Mouse (Mus musculus) neural tube, embryonic 13.5 days (tissue): ENCODE data around the gene Ssbp3. TPM values are rescaled to one million over a fixed set of nuclear protein-coding genes. Genes with fewer than 3 reads are reported as not detected.

Experiments
- ATAC-seq: fragments of 200-750 bp; cut with Nextera tagmentation; 2 replicates; pipeline ENCODE4 v1.8.0; 2017; ENCODE audit warnings: low read depth, mild to moderate bottlenecking, moderate TSS enrichment, moderate library complexity
- H3K27ac ChIP-seq: fragments of 300-500 bp; sonication (generic); replicated peaks from 2 replicates; pipeline ENCODE4 v1.5.1; 2015; ENCODE audit warnings: moderate library complexity, mild to moderate bottlenecking, inconsistent platforms
- H3K27me3 ChIP-seq: fragments of 300-500 bp; sonication (generic); 2 replicates; pipeline ENCODE4 v1.6.1; 2015; ENCODE audit warnings: mild to moderate bottlenecking, inconsistent platforms
- H3K36me3 ChIP-seq: fragments of 300-500 bp; sonication (generic); 2 replicates; pipeline ENCODE4 v1.6.1; 2015; ENCODE audit warnings: mild to moderate bottlenecking, inconsistent platforms
- H3K4me1 ChIP-seq: fragments of 300-500 bp; sonication (generic); replicated peaks from 2 replicates; pipeline ENCODE4 v1.6.1; 2015; ENCODE audit warnings: inconsistent platforms
- H3K4me2 ChIP-seq: fragments of 300-500 bp; sonication (generic); 2 replicates; pipeline ENCODE4 v1.6.1; 2015; ENCODE audit warnings: inconsistent platforms, mild to moderate bottlenecking, moderate library complexity
- H3K4me3 ChIP-seq: fragments of 300-500 bp; sonication (generic); 2 replicates; pipeline ENCODE4 v1.5.1; 2015; ENCODE audit warnings: mild to moderate bottlenecking, inconsistent platforms
- H3K9ac ChIP-seq: fragments of 300-500 bp; sonication (generic); 2 replicates; pipeline ENCODE4 v1.6.1; 2015; ENCODE audit warnings: moderate library complexity, mild to moderate bottlenecking, inconsistent platforms
- H3K9me3 ChIP-seq: fragments of 300-500 bp; sonication (generic); 2 replicates; pipeline ENCODE4 v1.6.1; 2016; ENCODE audit warnings: inconsistent platforms
- WGBS: fragments of 180-500 bp; shearing (Covaris S2); methylation state at CpG from one replicate; pipeline ENCODE4 v1.1.7; 2015; 5-methylcytosine and 5-hydroxymethylcytosine counted together
- polyA plus RNA-seq: library from polyadenylated mRNA; unstranded; fragments of >200 nt; fragmentation: Nextera tagmentation; extraction: Ambion mirVana; gene quantifications from 2 replicates; pipeline ENCODE4 v1.2.1, GENCODE M21; 2015

The Ssbp3 gene
- polyA plus RNA-seq, 1 experiment from 2014 or later, result 186 TPM

DNA sequence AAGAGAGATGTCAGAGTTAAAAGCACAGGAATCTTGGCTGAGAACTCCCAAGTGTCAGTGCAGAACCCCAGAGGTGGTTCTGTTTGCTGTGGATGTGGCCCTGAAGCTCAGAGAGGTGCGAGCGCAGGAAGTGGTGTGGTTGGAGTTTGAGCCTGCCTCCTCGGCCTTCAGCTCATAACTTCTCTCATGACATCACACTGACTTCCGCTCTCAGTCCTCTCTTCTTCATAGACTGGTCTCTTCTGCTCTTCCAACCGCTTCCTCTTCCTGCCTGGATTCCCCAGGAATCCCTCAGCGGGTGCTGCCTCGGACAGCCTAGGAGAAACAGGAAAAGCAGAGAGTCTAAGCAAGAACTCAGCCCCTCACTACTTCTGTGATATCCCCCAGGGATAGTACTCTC is 60.3 kb downstream of the Ssbp3 start:
- ATAC-seq, result no peak
- 0 out of 2 replicates have a peak overlapping the region, but pooled peaks have one; percentile 6 for H3K27ac ChIP-seq
- 0 out of 2 replicates have a peak, but pooled peaks cover under 1% of the 10 kb centered on the region for H3K36me3 ChIP-seq
- H3K27me3 ChIP-seq, result no peaks in the 10 kb centered on the region
- H3K4me2 ChIP-seq, result no peak overlapping the region
- H3K9me3 ChIP-seq, result no peaks in the 10 kb centered on the region
- no peak overlapping the region for H3K9ac ChIP-seq
- no peak overlapping the region for H3K4me3 ChIP-seq
- 85% methylated on average over 7 of the region's 7 CpGs for WGBS
- peaks cover 99% of the 10 kb centered on the region for H3K4me1 ChIP-seq

DNA sequence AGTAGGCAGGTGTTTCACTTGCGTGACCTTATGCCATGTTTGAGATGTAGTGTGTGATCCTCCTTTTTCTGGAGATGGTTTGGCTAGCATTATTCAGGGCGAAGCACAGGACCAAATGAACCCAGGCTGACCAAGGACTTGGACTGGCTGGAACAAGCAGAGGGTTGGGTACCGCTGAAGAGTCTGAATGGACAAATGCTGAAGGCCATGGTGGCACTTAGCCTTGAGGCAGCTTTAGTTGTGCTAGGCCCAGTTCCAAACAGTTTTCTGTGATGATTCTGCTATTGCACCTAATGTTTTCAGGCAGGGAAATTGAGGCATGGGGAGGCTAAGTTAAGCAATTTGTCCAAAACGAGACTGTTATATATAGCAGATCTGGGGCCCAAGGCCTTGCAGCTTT is 61.6 kb downstream of the Ssbp3 start:
- peaks cover 99% of the 10 kb centered on the region for H3K4me1 ChIP-seq

DNA sequence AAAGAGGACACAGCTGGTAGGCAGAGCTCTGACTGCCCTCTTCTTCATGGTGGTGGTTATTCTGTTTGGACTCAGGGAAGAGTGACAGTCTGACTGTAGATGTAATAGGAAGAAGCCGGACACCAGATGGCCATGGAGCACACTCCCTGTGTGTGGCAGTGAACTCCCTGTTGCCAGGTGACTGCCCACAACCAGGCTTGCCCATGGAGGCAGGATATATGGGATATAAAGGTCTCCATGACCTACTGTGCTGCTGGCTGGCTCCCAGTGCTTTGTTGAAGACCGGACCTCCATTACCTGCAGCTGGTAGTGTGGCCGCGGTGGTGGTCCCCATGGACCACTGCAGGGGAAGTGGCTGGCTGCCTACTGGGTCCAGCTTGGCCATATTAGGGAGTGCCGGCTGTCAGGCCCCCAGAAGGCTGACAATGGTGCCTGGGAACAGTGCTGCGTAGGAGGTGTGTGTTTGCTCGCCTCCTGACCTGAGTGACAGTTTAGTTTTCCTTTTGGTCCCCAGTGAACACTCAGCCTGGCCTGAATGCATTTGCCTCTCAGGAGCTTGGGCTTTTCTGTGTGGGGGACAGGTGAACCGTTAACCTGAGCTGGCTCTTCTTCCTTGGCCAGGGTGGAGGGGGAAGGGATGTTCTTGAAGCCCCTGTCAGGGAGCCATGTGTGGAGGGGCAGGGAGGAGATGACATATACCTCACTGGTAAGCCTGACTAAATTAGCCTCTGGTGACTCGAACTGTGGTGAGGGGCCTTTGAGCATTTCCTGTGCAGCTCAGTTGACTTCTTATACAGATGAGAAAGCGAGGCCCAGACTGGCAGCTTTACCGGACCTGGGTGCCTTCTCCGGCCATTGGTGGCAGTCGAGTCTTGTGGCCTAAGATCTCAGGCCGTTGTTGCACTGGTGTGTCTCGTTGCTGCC is 62.2 kb downstream of the Ssbp3 start:
- WGBS, result 62% methylated on average over 15 of the region's 15 CpGs
- H3K27ac ChIP-seq, result peak overlapping the region; percentile 52
- no peak overlapping the region for H3K4me2 ChIP-seq
- H3K9me3 ChIP-seq, result no peaks in the 10 kb centered on the region
- ATAC-seq, result no peak
- H3K9ac ChIP-seq, result peak overlapping the region; percentile 23; the same call in 1 of the 2 replicates
- H3K27me3 ChIP-seq, result no peaks in the 10 kb centered on the region
- H3K4me3 ChIP-seq, result no peak overlapping the region
- peaks cover 99% of the 10 kb centered on the region for H3K4me1 ChIP-seq
- no peaks in the 10 kb centered on the region for H3K36me3 ChIP-seq

More for the DNA sequence above, 61.6 kb downstream of the Ssbp3 start:
- H3K4me3 ChIP-seq, result no peak overlapping the region
- no peak overlapping the region for H3K27ac ChIP-seq
- H3K27me3 ChIP-seq, result no peaks in the 10 kb centered on the region
- H3K36me3 ChIP-seq, result no peaks in the 10 kb centered on the region
- 0 out of 2 replicates have a peak overlapping the region, but pooled peaks have one; percentile 23 for H3K9ac ChIP-seq
- ATAC-seq, result no peak
- no peak overlapping the region for H3K4me2 ChIP-seq
- 88% methylated on average over 4 of the region's 4 CpGs for WGBS
- no peaks in the 10 kb centered on the region for H3K9me3 ChIP-seq

DNA sequence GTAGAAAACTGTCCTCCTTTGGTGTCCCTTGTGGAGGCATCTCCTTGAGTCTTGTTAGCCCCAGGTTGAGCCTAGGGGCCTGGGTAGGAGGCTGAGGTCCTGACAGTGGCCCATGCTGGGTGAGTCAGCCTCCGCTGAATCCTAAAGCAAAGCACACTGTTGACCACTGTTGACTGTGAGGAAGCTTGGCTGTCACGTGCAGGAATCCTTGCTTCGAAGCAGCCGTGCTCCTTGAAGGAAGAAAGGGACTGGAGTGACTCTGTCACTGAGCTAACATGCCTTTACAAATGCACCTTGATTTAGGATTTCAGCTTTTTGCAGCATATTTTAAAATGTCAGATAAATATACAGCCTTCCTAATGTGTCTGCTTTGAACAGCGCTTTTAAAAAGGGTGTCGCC is 64.8 kb downstream of the Ssbp3 start:
- Histone ChIP-seq H3K36me3 (no peaks in the 10 kb centered on the region), H3K27me3 (no peaks in the 10 kb centered on the region), H3K4me2 (no peak overlapping the region), H3K27ac (0 out of 2 replicates have a peak overlapping the region, but pooled peaks have one; percentile 25), H3K9me3 (no peaks in the 10 kb centered on the region), H3K9ac (0 out of 2 replicates have a peak overlapping the region, but pooled peaks have one; percentile 45), H3K4me3 (no peak overlapping the region), H3K4me1 (peaks cover 100% of the 10 kb centered on the region)
- WGBS, result 42% methylated on average over 6 of the region's 6 CpGs
- ATAC-seq, result no peak

DNA sequence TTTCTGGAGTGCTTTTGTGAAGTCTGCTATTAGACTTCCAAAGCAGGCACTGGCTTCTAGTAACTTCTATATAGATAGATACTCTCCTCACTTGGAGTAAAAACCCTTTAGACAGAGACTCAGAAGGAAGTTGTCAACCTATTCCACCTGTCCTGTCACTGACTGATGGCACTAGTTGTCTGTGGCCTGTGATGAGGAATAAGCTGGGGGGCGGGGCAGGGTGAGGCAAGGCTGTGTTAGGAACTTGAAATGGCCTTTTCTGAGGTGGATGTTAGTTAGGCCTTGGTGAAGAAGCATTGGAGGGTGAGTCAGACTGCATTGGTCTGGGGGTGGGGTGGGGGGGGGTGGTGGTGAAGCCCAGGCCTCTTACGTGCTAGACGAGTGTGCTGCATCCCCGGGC is 65.4 kb downstream of the Ssbp3 start:
- H3K27ac ChIP-seq, result peak overlapping the region; percentile 83

DNA sequence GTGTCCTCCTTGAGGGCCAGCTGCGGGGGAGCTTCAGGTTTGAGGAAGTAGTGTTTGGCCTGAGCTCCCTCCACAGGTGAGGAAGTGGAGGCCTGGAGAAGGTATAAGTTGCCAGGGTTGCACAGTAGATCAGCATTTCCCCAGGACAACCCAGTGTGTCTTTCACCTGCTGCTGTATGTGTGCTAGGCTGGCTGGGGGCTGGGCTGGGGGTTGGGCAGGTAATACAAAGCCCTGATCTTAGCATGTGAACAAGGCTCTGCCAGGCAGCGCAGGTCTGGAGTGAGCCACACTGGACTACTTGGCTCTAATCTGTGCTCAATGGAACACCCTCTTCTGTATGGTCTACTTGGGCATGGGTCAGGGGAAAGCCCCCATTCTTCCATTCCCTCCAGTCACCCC is 66.1 kb downstream of the Ssbp3 start:
- Histone ChIP-seq H3K4me2 (no peak overlapping the region), H3K9ac (peak overlapping the region; percentile 45)
- 47% methylated on average over 2 of the region's 2 CpGs for WGBS

More for the DNA sequence above, 65.4 kb downstream of the Ssbp3 start:
- no peak for ATAC-seq
- Histone ChIP-seq H3K4me3 (no peak overlapping the region), H3K9ac (peak overlapping the region; percentile 45), H3K4me1 (peaks cover 100% of the 10 kb centered on the region), H3K27me3 (no peaks in the 10 kb centered on the region), H3K9me3 (no peaks in the 10 kb centered on the region), H3K4me2 (no peak overlapping the region), H3K36me3 (no peaks in the 10 kb centered on the region)
- WGBS, result 37% methylated on average over 4 of the region's 4 CpGs

DNA sequence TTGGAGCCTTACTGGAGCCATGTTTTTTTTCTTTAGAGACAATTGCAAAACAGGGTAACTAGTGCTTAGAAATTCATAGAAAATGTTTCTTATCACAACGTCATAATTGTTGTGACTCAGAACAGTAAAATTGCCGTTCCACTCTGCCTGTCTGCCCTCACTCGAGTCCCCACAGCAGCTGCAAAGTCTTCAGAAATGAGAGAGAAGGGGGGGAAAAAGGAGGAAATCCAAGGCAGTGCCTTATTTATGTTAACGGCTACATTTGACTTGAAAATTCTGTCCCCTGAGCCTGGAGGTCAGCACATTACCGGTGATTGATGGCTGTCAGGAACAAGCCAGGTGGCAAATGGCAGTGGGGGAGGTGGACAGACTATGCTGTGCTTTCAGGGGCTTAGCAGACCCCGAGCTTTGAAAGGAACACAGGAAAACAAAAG is 66.7 kb downstream of the Ssbp3 start:
- Histone ChIP-seq H3K4me3 (no peak overlapping the region), H3K9ac (peak overlapping the region; percentile 45), H3K27me3 (no peaks in the 10 kb centered on the region), H3K27ac (peak overlapping the region; percentile 83), H3K36me3 (no peaks in the 10 kb centered on the region), H3K9me3 (no peaks in the 10 kb centered on the region), H3K4me1 (peaks cover 100% of the 10 kb centered on the region), H3K4me2 (0 out of 2 replicates have a peak overlapping the region, but pooled peaks have one; percentile 7)
- WGBS, result 2% methylated on average over 6 of the region's 6 CpGs
- no peak for ATAC-seq

More for the DNA sequence above, 66.1 kb downstream of the Ssbp3 start:
- Histone ChIP-seq H3K27ac (peak overlapping the region; percentile 83), H3K4me3 (no peak overlapping the region), H3K9me3 (no peaks in the 10 kb centered on the region), H3K36me3 (no peaks in the 10 kb centered on the region), H3K27me3 (no peaks in the 10 kb centered on the region), H3K4me1 (peaks cover 100% of the 10 kb centered on the region)
- no peak for ATAC-seq

DNA sequence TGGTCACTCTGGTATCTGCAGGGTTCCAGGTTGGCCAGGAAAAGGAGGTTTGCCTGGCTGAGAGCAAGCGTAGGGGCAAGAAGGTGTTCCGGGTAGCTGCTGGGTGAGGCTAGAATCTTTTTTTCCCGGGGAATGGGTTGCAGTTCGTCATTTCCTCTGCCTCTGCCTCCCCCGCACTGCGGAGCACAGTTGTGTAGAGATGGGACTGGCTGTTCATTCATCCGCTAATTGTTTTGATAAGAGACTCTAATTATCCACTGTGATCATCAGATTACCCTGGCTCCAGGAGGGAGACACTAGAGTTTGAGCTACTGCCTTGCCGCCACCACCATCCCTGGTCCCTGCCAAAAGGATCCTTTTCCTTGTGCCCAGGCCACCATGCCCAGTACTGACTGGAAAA is 67.9 kb downstream of the Ssbp3 start:
- Histone ChIP-seq H3K27me3 (no peaks in the 10 kb centered on the region), H3K4me1 (peaks cover 100% of the 10 kb centered on the region), H3K4me2 (peak overlapping the region; percentile 30; the same call in 1 of the 2 replicates), H3K4me3 (no peak overlapping the region), H3K9ac (peak overlapping the region; percentile 50), H3K27ac (peak overlapping the region; percentile 83), H3K9me3 (no peaks in the 10 kb centered on the region), H3K36me3 (no peaks in the 10 kb centered on the region)
- WGBS, result 19% methylated on average over 8 of the region's 8 CpGs
- no peak for ATAC-seq

DNA sequence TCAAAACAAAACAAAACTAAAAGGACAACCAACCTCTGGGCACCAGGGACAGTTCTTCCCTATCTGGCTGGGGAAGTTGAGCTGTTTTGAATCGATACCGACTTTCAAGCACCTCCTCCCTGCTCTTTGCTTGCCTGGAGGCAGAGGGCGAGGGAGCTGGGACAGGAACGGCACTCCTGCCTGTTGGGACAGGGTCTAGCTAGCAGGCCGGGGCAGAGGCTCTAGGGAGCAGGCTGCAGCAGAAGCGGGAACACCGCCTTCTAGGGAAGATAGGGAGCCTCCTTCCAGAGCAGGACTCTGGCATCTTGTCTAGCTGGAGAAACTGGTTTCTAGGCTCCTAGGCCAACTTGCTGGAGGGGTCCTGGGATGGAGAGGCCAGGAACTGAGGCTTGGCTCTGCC is 70.2 kb downstream of the Ssbp3 start:
- WGBS, result 32% methylated on average over 7 of the region's 7 CpGs
- Histone ChIP-seq H3K27ac (no peak overlapping the region), H3K9me3 (no peaks in the 10 kb centered on the region), H3K27me3 (no peaks in the 10 kb centered on the region), H3K4me1 (peaks cover 100% of the 10 kb centered on the region), H3K9ac (no peak overlapping the region), H3K36me3 (no peaks in the 10 kb centered on the region), H3K4me2 (no peak overlapping the region), H3K4me3 (no peak overlapping the region)
- no peak for ATAC-seq

DNA sequence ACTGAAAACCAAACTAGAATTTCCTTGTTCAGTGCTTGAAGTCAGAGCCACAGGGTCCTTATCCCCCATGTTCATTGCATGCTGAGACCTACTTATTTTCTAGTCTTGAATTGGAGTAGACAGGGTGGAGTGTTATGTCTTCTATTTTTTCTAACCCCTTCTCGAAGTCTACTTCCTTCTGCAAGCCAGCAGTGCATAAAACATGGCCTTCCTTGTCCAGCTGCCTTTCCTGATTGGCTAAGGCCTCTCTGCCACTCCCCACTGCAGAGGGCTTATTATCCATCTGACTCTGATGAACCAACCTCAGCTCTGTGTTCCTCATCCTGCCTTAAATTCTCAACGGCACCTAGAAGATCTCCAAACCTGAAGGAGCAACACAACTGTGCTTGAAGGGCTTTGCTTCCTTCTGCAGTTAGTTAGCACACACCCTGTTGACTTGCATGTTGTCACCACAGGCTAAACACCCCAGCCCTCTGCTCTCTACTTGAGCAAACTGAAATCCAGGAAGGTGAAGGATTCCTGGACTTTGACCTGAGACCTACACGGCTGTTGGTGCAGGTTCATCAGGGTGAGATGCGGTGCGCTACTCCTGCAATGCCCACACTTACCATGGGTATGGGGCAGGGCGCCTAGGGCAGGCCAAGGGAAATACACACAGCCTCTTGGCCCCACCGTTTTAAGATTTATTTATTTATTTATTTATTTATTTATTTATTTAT is 71.0 kb downstream of the Ssbp3 start:
- 70% methylated on average over 7 of the region's 7 CpGs for WGBS
- no peak for ATAC-seq

DNA sequence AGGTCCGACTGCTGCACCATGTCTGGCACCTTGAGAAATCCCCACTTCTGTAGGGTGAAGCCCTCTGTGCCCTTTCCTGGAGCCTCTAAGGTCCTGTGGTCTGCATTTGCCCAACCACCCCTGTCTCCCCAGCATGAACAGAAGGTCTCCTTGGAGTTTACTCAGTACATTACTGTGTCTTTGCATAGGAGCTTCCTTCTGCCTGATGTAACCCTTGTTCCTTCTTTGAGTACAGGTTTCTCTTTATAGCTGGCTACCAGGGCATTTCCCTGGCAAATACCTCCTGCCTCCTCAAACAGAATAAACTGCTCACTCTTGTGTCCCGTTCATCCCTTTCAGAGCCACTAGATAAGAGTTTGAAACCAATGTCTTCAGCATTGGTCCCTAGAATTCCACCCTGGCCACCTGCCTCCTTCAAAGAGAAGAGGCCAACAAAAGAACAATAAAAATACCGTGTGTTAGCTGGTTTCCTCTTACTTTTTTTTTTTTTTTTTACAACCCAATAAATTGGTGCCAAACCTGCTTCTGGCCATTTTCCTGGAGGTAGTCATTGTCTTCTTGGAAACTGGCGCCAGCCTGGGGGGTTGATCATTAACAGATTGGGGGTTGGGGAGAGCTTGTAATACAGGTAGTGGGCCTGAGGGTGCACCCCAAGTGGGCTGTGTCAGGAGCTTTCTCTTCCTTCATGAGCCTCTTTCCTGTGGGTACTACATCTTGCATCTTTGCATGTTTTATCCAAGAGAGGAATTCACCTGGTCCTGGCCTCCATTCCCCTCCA is 72.0 kb downstream of the Ssbp3 start:
- H3K27ac ChIP-seq, result peak overlapping the region; percentile 13; the same call in 1 of the 2 replicates
- 26% methylated on average over 4 of the region's 4 CpGs for WGBS

More for the DNA sequence above, 71.0 kb downstream of the Ssbp3 start:
- Histone ChIP-seq H3K27me3 (no peaks in the 10 kb centered on the region), H3K36me3 (no peaks in the 10 kb centered on the region), H3K4me2 (no peak overlapping the region), H3K9ac (no peak overlapping the region), H3K4me1 (peaks cover 100% of the 10 kb centered on the region), H3K9me3 (no peaks in the 10 kb centered on the region), H3K4me3 (no peak overlapping the region), H3K27ac (no peak overlapping the region)

More for the DNA sequence above, 72.0 kb downstream of the Ssbp3 start:
- Histone ChIP-seq H3K9ac (peak overlapping the region; percentile 22; the same call in 1 of the 2 replicates), H3K4me3 (no peak overlapping the region), H3K4me1 (peaks cover 100% of the 10 kb centered on the region), H3K27me3 (no peaks in the 10 kb centered on the region), H3K36me3 (no peaks in the 10 kb centered on the region), H3K4me2 (no peak overlapping the region), H3K9me3 (no peaks in the 10 kb centered on the region)
- no peak for ATAC-seq
